Mouse (Mus musculus): ENCODE results near the gene Sphk1. TPM values are rescaled to one million over a fixed set of nuclear protein-coding genes. Genes with fewer than 3 reads are reported as not detected.
"Not testable (repeated sequence)": the region's sequence is repeated elsewhere in the genome, so short reads cannot be mapped to it uniquely, and the experiment has no call there.

The Sphk1 gene
- polyA plus RNA-seq (2017; shearing (Covaris generic)), result not detected

GRCm38 (mm10) chr11:116530187-116531147, at the start of gene Sphk1:
TSS of gene Sphk1 (plus strand) at chr11:116530925.
- no peak for ATAC-seq

GRCm38 (mm10) chr11:116480975-116481374, 49.8 kb upstream of the Sphk1 start:
- ATAC-seq, result no peak

GRCm38 (mm10) chr11:116481776-116482175, 48.9 kb upstream of the Sphk1 start:
- no peak for ATAC-seq

- no peak for ATAC-seq
Measured at GRCm38 (mm10) chr11:116484261-116484660, 46.5 kb upstream of the Sphk1 start.

- no peak for ATAC-seq
Measured at GRCm38 (mm10) chr11:116488207-116488606, 42.5 kb upstream of the Sphk1 start.

- no peak for ATAC-seq
Measured at GRCm38 (mm10) chr11:116488693-116489375, 41.9 kb upstream of the Sphk1 start.

- peak; percentile 24 for ATAC-seq
Measured at GRCm38 (mm10) chr11:116489771-116490231, 40.9 kb upstream of the Sphk1 start.

- ATAC-seq, result peak; percentile 90
Measured at GRCm38 (mm10) chr11:116490232-116491107, 40.3 kb upstream of the Sphk1 start.

- ATAC-seq, result no peak
Measured at GRCm38 (mm10) chr11:116491338-116491737, 39.4 kb upstream of the Sphk1 start.

- ATAC-seq, result not testable (repeated sequence)
Measured at GRCm38 (mm10) chr11:116492507-116492906, 38.2 kb upstream of the Sphk1 start.

- ATAC-seq, result no peak
Measured at GRCm38 (mm10) chr11:116493191-116493590, 37.5 kb upstream of the Sphk1 start.

GRCm38 (mm10) chr11:116493795-116494252, 36.9 kb upstream of the Sphk1 start, which contains the start of gene Prpsap1:
TSS of gene Prpsap1 (minus strand) at chr11:116494202.
- ATAC-seq, result no peak

- no peak for ATAC-seq
Measured at GRCm38 (mm10) chr11:116494474-116495174, 36.1 kb upstream of the Sphk1 start.

- no peak for ATAC-seq
Measured at GRCm38 (mm10) chr11:116497313-116497712, 33.4 kb upstream of the Sphk1 start.

GRCm38 (mm10) chr11:116498596-116498995, 32.1 kb upstream of the Sphk1 start:
- no peak for ATAC-seq

- no peak for ATAC-seq
Measured at GRCm38 (mm10) chr11:116499018-116499417, 31.7 kb upstream of the Sphk1 start.

- no peak for ATAC-seq
Measured at GRCm38 (mm10) chr11:116501005-116501746, 29.5 kb upstream of the Sphk1 start.

GRCm38 (mm10) chr11:116504516-116504915, 26.2 kb upstream of the Sphk1 start:
- ATAC-seq, result no peak

- no peak for ATAC-seq
Measured at GRCm38 (mm10) chr11:116505573-116505972, 25.2 kb upstream of the Sphk1 start.

GRCm38 (mm10) chr11:116506151-116506875, 24.4 kb upstream of the Sphk1 start:
- ATAC-seq, result no peak
